Mouse (Mus musculus): ENCODE results near the gene Abcf1. TPM values are rescaled to one million over a fixed set of nuclear protein-coding genes. Genes with fewer than 3 reads are reported as not detected.
"Not testable (repeated sequence)": the region's sequence is repeated elsewhere in the genome, so short reads cannot be mapped to it uniquely, and the experiment has no call there.

Abcf1 gene
- polyA plus RNA-seq, 1 experiment from 2014 or later = 58.3 TPM

DNA sequence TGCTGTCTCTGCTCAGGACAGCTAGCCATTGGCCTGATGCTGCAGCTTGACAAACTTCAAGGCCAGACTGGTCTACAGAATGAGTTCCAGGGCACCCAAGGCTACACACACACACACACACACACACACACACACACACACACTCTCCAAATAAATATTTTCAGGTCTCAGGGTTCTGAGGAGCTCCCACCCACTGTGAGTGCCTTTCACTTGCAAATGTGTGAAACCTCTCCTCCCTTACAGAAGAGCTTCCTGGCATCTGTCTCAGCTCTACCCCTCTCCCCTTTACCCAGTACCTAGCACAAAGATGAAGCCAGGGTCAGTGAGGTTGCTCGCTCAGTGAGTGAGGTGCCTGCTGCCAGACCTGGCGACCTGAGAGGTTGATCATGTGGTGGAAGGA, 30.5 kb downstream of the Abcf1 start:
- WGBS = 43% methylated on average over 2 of the region's 2 CpGs
- no peaks in the 10 kb centered on the region for H3K4me1 ChIP-seq (ENCODE audit: control insufficient read depth in 2 of 2, insufficient read depth in 2 of 2, low read length in 2 of 2)
- no peaks in the 10 kb centered on the region for H3K27me3 ChIP-seq (ENCODE audit: control insufficient read depth, insufficient read depth, low read length)
- H3K4me2 ChIP-seq (ENCODE audit: low read length) = no peak overlapping the region
- H3K9ac ChIP-seq (ENCODE audit: low read length) = no peak overlapping the region
- H3K27ac ChIP-seq (replicated peaks in 1 of 2; ENCODE audit: control insufficient read depth in 1 of 2, insufficient read depth in 1 of 2, low read depth in 2 of 2, low read length in 2 of 2) = no peak overlapping the region
- no peaks in the 10 kb centered on the region for H3K36me3 ChIP-seq (ENCODE audit: control insufficient read depth, insufficient read depth, low read length)
- H3K9me3 ChIP-seq (ENCODE audit: control insufficient read depth, low read length) = 0 out of 2 replicates have a peak, but pooled peaks cover 2% of the 10 kb centered on the region
- H3K4me3 ChIP-seq (ENCODE audit: control insufficient read depth in 1 of 2, insufficient read depth in 1 of 2, low read depth in 1 of 2, low read length in 2 of 2) = no peak overlapping the region
- ATAC-seq (ENCODE audit: insufficient number of reproducible peaks, insufficient read depth, low FRiP score, low read depth) = no peak

DNA sequence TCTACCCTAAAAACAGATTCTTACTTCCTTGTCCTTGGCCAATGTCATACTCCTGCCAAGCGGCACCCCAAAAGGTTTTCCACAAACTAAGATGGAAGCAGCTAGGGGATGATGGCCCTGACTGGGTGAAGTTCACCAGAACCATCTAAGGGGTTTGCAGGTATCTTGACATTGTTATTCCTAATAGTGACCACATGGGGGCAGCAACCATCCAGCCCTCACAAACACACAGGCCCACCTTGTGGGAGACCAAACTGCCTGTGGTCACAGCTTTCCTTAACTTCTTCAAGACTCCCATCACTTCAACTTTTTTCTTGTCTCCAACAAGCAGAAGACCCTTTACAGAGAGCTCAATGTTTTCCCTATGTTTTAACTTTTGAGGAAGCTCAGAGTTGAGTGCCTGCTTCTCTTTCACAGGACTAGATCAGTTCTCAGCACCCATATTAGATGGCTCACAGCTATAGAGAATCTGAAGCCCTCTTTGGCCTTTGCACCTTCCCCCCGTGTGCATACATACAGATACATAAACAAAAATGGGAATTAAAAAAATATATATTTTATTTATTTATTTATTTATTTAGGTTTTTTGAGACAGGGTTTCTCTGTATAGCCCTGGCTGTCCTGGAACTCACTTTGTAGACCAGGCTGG, 31.7 kb downstream of the Abcf1 start:
- Histone ChIP-seq H3K4me1 (ENCODE audit: control insufficient read depth in 2 of 2, insufficient read depth in 2 of 2, low read length in 2 of 2) (no peaks in the 10 kb centered on the region), H3K4me2 (ENCODE audit: low read length) (no peak overlapping the region), H3K27ac (replicated peaks in 1 of 2; ENCODE audit: control insufficient read depth in 1 of 2, insufficient read depth in 1 of 2, low read depth in 2 of 2, low read length in 2 of 2) (no peak overlapping the region), H3K27me3 (ENCODE audit: control insufficient read depth, insufficient read depth, low read length) (no peaks in the 10 kb centered on the region), H3K9ac (ENCODE audit: low read length) (no peak overlapping the region), H3K9me3 (ENCODE audit: control insufficient read depth, low read length) (0 out of 2 replicates have a peak, but pooled peaks cover 2% of the 10 kb centered on the region), H3K4me3 (ENCODE audit: control insufficient read depth in 1 of 2, insufficient read depth in 1 of 2, low read depth in 1 of 2, low read length in 2 of 2) (no peak overlapping the region), H3K36me3 (ENCODE audit: control insufficient read depth, insufficient read depth, low read length) (no peaks in the 10 kb centered on the region)
- WGBS = 33% methylated on average over 2 of the region's 2 CpGs
- no peak for ATAC-seq (ENCODE audit: insufficient number of reproducible peaks, insufficient read depth, low FRiP score, low read depth)

DNA sequence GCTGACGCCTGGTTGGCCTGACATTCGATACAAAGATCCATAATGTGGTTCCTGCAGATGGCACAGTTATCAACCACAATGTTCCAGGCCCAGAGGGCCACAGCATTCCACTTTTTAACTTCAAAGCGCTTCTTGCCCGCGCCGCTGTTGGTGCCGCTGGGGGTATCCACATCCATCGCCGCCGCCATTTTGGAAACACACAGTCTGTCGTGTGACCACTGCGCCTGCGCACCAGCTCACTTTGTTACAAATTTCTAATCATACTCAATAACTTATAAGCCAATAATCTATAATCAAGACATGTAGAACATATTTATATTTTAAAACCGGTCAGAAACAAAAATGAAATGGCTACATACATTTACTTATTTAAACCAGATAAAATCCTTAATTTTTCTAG, 33.8 kb downstream of the Abcf1 start:
- not testable (repeated sequence) for ATAC-seq (ENCODE audit: insufficient number of reproducible peaks, insufficient read depth, low FRiP score, low read depth); H3K4me1 ChIP-seq (ENCODE audit: control insufficient read depth in 2 of 2, insufficient read depth in 2 of 2, low read length in 2 of 2); H3K9ac ChIP-seq (ENCODE audit: low read length); H3K27me3 ChIP-seq (ENCODE audit: control insufficient read depth, insufficient read depth, low read length); H3K4me2 ChIP-seq (ENCODE audit: low read length); H3K9me3 ChIP-seq (ENCODE audit: control insufficient read depth, low read length); H3K27ac ChIP-seq (replicated peaks in 1 of 2; ENCODE audit: control insufficient read depth in 1 of 2, insufficient read depth in 1 of 2, low read depth in 2 of 2, low read length in 2 of 2); H3K4me3 ChIP-seq (ENCODE audit: control insufficient read depth in 1 of 2, insufficient read depth in 1 of 2, low read depth in 1 of 2, low read length in 2 of 2)
- 87% methylated on average over 14 of the region's 14 CpGs for WGBS
- peaks cover 11% of the 10 kb centered on the region for H3K36me3 ChIP-seq (ENCODE audit: control insufficient read depth, insufficient read depth, low read length)

DNA sequence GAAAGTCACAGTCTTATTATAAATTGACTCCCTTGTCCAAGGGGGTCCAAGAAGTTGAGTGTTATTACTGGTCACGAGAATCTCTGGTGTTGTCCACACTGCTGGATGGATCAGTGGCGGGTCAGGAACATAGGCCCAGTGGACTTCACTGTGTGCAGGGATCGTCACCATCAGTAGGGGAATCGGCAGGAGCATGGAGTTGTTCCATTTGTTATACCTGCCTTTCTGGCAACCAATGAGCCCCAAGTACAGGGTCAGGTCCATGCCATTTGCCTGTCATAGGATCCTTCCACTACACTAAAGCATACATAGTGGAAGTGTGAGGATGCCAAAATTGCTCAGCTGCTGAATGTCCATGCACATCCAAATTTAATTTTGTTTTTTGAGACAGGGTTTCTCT, 37.0 kb downstream of the Abcf1 start:
- ATAC-seq (ENCODE audit: insufficient number of reproducible peaks, insufficient read depth, low FRiP score, low read depth) = no peak
- Histone ChIP-seq H3K9ac (ENCODE audit: low read length) (no peak overlapping the region), H3K4me1 (ENCODE audit: control insufficient read depth in 2 of 2, insufficient read depth in 2 of 2, low read length in 2 of 2) (no peaks in the 10 kb centered on the region), H3K4me2 (ENCODE audit: low read length) (no peak overlapping the region), H3K27ac (replicated peaks in 1 of 2; ENCODE audit: control insufficient read depth in 1 of 2, insufficient read depth in 1 of 2, low read depth in 2 of 2, low read length in 2 of 2) (no peak overlapping the region), H3K4me3 (ENCODE audit: control insufficient read depth in 1 of 2, insufficient read depth in 1 of 2, low read depth in 1 of 2, low read length in 2 of 2) (no peak overlapping the region), H3K9me3 (ENCODE audit: control insufficient read depth, low read length) (no peaks in the 10 kb centered on the region), H3K36me3 (ENCODE audit: control insufficient read depth, insufficient read depth, low read length) (peaks cover 42% of the 10 kb centered on the region), H3K27me3 (ENCODE audit: control insufficient read depth, insufficient read depth, low read length) (no peaks in the 10 kb centered on the region)
- 83% methylated on average over 4 of the region's 4 CpGs for WGBS

DNA sequence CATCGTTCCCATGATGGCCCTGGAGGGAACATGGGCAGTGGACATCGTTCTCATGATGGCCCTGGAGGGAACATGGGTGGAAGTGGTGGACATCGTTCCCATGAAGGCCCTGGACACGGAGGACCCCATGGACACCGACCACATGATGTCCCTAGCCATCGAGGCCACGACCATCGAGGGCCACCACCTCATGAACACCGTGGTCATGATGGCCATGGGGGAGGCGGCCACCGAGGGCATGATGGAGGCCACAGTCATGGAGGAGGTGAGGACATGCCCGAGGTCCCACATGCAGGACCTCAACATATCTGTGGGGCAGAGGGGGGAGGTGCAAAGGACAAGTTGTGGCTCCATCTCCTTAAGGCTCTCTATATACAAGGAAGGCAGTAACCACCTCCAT, 38.9 kb downstream of the Abcf1 start:
- Histone ChIP-seq H3K9me3 (ENCODE audit: control insufficient read depth, low read length) (no peaks in the 10 kb centered on the region), H3K4me2 (ENCODE audit: low read length) (no peak overlapping the region), H3K27ac (replicated peaks in 1 of 2; ENCODE audit: control insufficient read depth in 1 of 2, insufficient read depth in 1 of 2, low read depth in 2 of 2, low read length in 2 of 2) (no peak overlapping the region), H3K4me1 (ENCODE audit: control insufficient read depth in 2 of 2, insufficient read depth in 2 of 2, low read length in 2 of 2) (no peaks in the 10 kb centered on the region), H3K9ac (ENCODE audit: low read length) (no peak overlapping the region), H3K4me3 (ENCODE audit: control insufficient read depth in 1 of 2, insufficient read depth in 1 of 2, low read depth in 1 of 2, low read length in 2 of 2) (no peak overlapping the region), H3K36me3 (ENCODE audit: control insufficient read depth, insufficient read depth, low read length) (peaks cover 61% of the 10 kb centered on the region), H3K27me3 (ENCODE audit: control insufficient read depth, insufficient read depth, low read length) (no peaks in the 10 kb centered on the region)
- 100% methylated on average over 12 of the region's 12 CpGs for WGBS
- no peak; the same call in 1 of the 2 replicates for ATAC-seq (ENCODE audit: insufficient number of reproducible peaks, insufficient read depth, low FRiP score, low read depth)

DNA sequence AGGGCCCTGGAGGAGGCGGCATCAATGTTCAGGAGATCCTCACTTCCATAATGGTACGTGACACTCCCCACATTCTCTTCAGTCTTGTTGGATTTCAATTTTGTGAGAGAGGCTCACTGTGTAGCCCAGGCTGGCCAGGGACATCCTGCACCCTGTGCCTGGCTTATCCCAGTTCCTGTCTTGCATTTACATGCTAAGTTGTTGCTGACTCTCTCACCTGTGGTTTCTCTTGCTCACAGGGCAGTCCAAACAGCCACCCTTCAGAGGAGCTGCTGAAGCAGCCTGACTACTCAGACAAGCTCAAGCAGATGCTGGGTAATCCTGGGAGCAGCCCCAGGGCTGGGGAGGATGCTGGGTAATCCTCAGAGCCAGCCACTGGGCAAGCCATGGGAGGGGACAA, 40.0 kb downstream of the Abcf1 start:
- H3K27ac ChIP-seq (replicated peaks in 1 of 2; ENCODE audit: control insufficient read depth in 1 of 2, insufficient read depth in 1 of 2, low read depth in 2 of 2, low read length in 2 of 2) = no peak overlapping the region
- H3K36me3 ChIP-seq (ENCODE audit: control insufficient read depth, insufficient read depth, low read length) = peaks cover 72% of the 10 kb centered on the region
- no peak for ATAC-seq (ENCODE audit: insufficient number of reproducible peaks, insufficient read depth, low FRiP score, low read depth)
- no peaks in the 10 kb centered on the region for H3K9me3 ChIP-seq (ENCODE audit: control insufficient read depth, low read length)
- no peaks in the 10 kb centered on the region for H3K4me1 ChIP-seq (ENCODE audit: control insufficient read depth in 2 of 2, insufficient read depth in 2 of 2, low read length in 2 of 2)
- WGBS = 97% methylated on average over 2 of the region's 2 CpGs
- no peaks in the 10 kb centered on the region for H3K27me3 ChIP-seq (ENCODE audit: control insufficient read depth, insufficient read depth, low read length)
- no peak overlapping the region for H3K4me2 ChIP-seq (ENCODE audit: low read length)
- no peak overlapping the region for H3K9ac ChIP-seq (ENCODE audit: low read length)
- H3K4me3 ChIP-seq (ENCODE audit: control insufficient read depth in 1 of 2, insufficient read depth in 1 of 2, low read depth in 1 of 2, low read length in 2 of 2) = no peak overlapping the region

DNA sequence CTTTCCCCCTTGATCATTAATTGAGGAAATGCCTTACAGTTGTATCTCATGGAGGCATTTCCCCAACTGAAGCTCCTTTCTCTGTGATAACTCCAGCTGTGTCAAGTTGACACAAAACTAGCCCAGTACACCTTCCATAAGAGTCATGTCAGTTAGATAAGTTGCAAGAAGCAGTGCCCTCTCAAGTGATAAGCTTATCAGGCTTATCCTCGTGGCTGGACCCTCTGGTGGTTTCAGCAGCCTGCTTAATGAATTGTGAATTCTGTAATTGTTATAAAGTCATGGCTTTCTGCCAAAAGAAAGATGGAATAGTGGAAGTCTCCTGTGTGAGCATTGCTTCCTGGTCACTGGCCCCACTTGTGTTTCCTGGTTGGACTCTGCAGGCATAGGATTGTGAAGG, 42.1 kb downstream of the Abcf1 start:
- H3K27ac ChIP-seq (replicated peaks in 1 of 2; ENCODE audit: control insufficient read depth in 1 of 2, insufficient read depth in 1 of 2, low read depth in 2 of 2, low read length in 2 of 2) = no peak overlapping the region
- ATAC-seq (ENCODE audit: insufficient number of reproducible peaks, insufficient read depth, low FRiP score, low read depth) = no peak
- H3K9ac ChIP-seq (ENCODE audit: low read length) = no peak overlapping the region
- H3K9me3 ChIP-seq (ENCODE audit: control insufficient read depth, low read length) = no peaks in the 10 kb centered on the region
- H3K4me3 ChIP-seq (ENCODE audit: control insufficient read depth in 1 of 2, insufficient read depth in 1 of 2, low read depth in 1 of 2, low read length in 2 of 2) = no peak overlapping the region
- H3K36me3 ChIP-seq (ENCODE audit: control insufficient read depth, insufficient read depth, low read length) = peaks cover 83% of the 10 kb centered on the region
- no peak overlapping the region for H3K4me2 ChIP-seq (ENCODE audit: low read length)
- 3% methylated on average over 1 of the region's 1 CpGs for WGBS
- no peaks in the 10 kb centered on the region for H3K4me1 ChIP-seq (ENCODE audit: control insufficient read depth in 2 of 2, insufficient read depth in 2 of 2, low read length in 2 of 2)
- no peaks in the 10 kb centered on the region for H3K27me3 ChIP-seq (ENCODE audit: control insufficient read depth, insufficient read depth, low read length)

DNA sequence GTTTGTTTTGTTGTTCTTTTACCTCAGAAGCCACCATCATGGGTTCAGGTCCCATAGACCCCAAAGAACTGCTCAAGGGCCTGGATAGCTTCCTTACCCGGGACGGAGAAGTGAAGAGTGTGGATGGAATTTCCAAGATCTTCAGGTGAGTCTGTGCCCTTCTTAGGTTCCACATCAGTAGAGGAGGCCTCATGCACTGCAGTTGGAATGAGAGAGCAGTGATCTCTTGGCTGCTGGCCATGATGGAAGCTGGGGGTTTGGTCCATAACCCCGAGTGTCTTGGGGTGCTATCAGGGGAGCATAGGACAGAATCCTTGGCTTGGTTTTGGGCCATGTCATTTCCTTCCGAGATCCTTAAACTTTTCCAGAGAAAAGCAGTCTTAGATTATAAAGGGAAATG, 46.3 kb downstream of the Abcf1 start:
- Histone ChIP-seq H3K27ac (replicated peaks in 1 of 2; ENCODE audit: control insufficient read depth in 1 of 2, insufficient read depth in 1 of 2, low read depth in 2 of 2, low read length in 2 of 2) (no peak overlapping the region), H3K9ac (ENCODE audit: low read length) (no peak overlapping the region), H3K4me1 (ENCODE audit: control insufficient read depth in 2 of 2, insufficient read depth in 2 of 2, low read length in 2 of 2) (peaks cover 5 to 27% of the 10 kb centered on the region in 2 experiments), H3K9me3 (ENCODE audit: control insufficient read depth, low read length) (no peaks in the 10 kb centered on the region), H3K27me3 (ENCODE audit: control insufficient read depth, insufficient read depth, low read length) (no peaks in the 10 kb centered on the region), H3K4me3 (ENCODE audit: control insufficient read depth in 1 of 2, insufficient read depth in 1 of 2, low read depth in 1 of 2, low read length in 2 of 2) (no peak overlapping the region), H3K4me2 (ENCODE audit: low read length) (no peak overlapping the region), H3K36me3 (ENCODE audit: control insufficient read depth, insufficient read depth, low read length) (peaks cover 51% of the 10 kb centered on the region)
- ATAC-seq (ENCODE audit: insufficient number of reproducible peaks, insufficient read depth, low FRiP score, low read depth) = no peak
- 84% methylated on average over 4 of the region's 4 CpGs for WGBS
